Mouse (Mus musculus) CD4-positive naive resting alpha-beta T cell, adult 76 days (primary cell): ENCODE data around the gene Npr1. TPM values are rescaled to one million over a fixed set of nuclear protein-coding genes. Genes with fewer than 3 reads are reported as not detected.

Source experiments
- total RNA-seq: library from RNA; stranded (reverse); gene quantifications from one replicate; pipeline ENCODE4 v1.2.4, GENCODE M21; 2023

The Npr1 gene
- not detected for total RNA-seq

GRCm38 (mm10) chr3:90465686-90466310, at the start of gene Npr1:
Npr1 (minus strand) TSS chr3:90465866.

GRCm38 (mm10) chr3:90513796-90514590, 48.3 kb upstream of the Npr1 start, which contains the start of the genes S100a1 and S100a13:
S100a1 (minus strand) TSS chr3:90514392.
S100a13 (plus strand) TSS chr3:90514435.

GRCm38 (mm10) chr3:90508950-90509746, 43.5 kb upstream of the Npr1 start, which contains the start of gene Chtop:
Chtop (minus strand) TSS chr3:90509498.

GRCm38 (mm10) chr3:90490696-90491256, 25.1 kb upstream of the Npr1 start, which contains the start of gene Snapin:
Snapin (minus strand) TSS chr3:90491033.

GRCm38 (mm10) chr3:90475831-90476611, 10.4 kb upstream of the Npr1 start, which contains the start of gene Ilf2:
Ilf2 (plus strand) TSS chr3:90476126.

GRCm38 (mm10) chr3:90433381-90434020, 32.2 kb downstream of the Npr1 start, which contains the start of gene Ints3:
Ints3 (minus strand) TSS chr3:90433622.

Other genes starting within 250 kb of the Npr1 start
- 74.5 TPM for gene Jtb, start 234.3 kb downstream of the Npr1 start, total RNA-seq
- not detected for gene Creb3l4, start 222.4 kb downstream of the Npr1 start, total RNA-seq
- 17.1 TPM for gene Slc39a1, start 217.7 kb downstream of the Npr1 start, total RNA-seq
- 99.0 TPM for gene Crtc2, start 211.7 kb downstream of the Npr1 start, total RNA-seq
- 62.5 TPM for gene Dennd4b, start 200.7 kb downstream of the Npr1 start, total RNA-seq
- 132 TPM for gene Gatad2b, start 172.7 kb downstream of the Npr1 start, total RNA-seq
- 1.3 TPM for gene Slc27a3, start 75.9 kb downstream of the Npr1 start, total RNA-seq
- gene Ints3, start 32.2 kb downstream of the Npr1 start, total RNA-seq, result 42.6 TPM
- 87.3 TPM for gene Ilf2, start 10.3 kb upstream of the Npr1 start, total RNA-seq
- 40.6 TPM for gene Snapin, start 25.2 kb upstream of the Npr1 start, total RNA-seq
- 190 TPM for gene Chtop, start 43.6 kb upstream of the Npr1 start, total RNA-seq
- gene S100a1, start 48.5 kb upstream of the Npr1 start, total RNA-seq, result not detected
- 22.1 TPM for gene S100a13, start 48.6 kb upstream of the Npr1 start, total RNA-seq
- gene S100a14, start 61.0 kb upstream of the Npr1 start, total RNA-seq, result 0.79 TPM
- gene S100a16, start 71.4 kb upstream of the Npr1 start, total RNA-seq, result not detected
- not detected for gene S100a3, start 94.7 kb upstream of the Npr1 start, total RNA-seq
- gene S100a2, start 124.4 kb upstream of the Npr1 start, total RNA-seq, result not detected
- gene Gm42674, start 136.0 kb upstream of the Npr1 start, total RNA-seq, result not detected
- gene S100a4, start 137.9 kb upstream of the Npr1 start, total RNA-seq, result 13.8 TPM
- gene S100a5, start 142.7 kb upstream of the Npr1 start, total RNA-seq, result not detected
- gene S100a6, start 147.0 kb upstream of the Npr1 start, total RNA-seq, result 8.2 TPM
- not detected for gene S100a7a, start 188.2 kb upstream of the Npr1 start, total RNA-seq
- 16.9 TPM for gene S100a8, start 203.1 kb upstream of the Npr1 start, total RNA-seq
- 25.7 TPM for gene S100a9, start 229.9 kb upstream of the Npr1 start, total RNA-seq